Mouse (Mus musculus): ENCODE measurements around the gene Mylk3.
A peak's percentile ranks its signal among the peaks of the same experiment; 100 is the strongest.

Mylk3 gene

GRCm38 (mm10) chr8:85381926-85382325 is 4.2 kb downstream of the Mylk3 start:
- DNase-seq (ENCODE audit: low spot score) = no peak

- DNase-seq (ENCODE audit: low spot score) = no peak
Observed at GRCm38 (mm10) chr8:85380824-85381209, 5.3 kb downstream of the Mylk3 start.

DNA sequence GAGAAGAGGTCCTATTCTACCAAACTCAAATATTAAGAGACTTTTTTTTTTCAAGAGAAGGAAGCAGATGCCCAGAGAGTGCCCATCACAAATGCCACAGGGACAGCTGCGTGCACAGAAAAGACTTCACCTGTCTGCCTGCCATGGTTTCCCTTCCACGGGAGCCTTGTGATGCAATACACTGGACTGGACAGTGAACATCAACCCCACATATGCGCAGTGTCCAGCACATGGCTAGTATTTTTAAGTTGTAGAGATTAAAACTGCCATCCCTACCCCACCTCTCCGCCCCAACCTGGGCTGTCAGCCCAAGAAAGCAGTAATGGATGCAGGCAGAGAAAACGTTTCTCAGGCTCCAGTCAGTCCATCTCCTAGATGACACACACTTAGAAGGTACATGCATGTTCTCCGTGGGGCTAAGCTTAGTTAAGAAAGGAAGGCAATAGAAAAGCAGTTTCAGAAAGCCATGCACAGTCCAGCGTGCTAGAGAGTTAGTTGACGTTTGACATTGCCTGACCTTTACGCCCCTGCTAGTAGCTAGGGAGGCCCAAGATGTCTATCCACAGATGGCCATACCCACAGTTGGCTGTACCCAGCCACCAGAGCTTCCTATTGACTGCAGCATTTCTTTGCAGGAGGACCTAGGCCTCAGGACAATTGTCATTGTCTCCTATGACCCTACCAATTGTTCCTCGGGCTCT is 5.9 kb downstream of the Mylk3 start:
- no peak for DNase-seq (ENCODE audit: low spot score)

GRCm38 (mm10) chr8:85379142-85379781 is 6.9 kb downstream of the Mylk3 start:
- DNase-seq (ENCODE audit: low spot score) = peak; percentile 28

DNA sequence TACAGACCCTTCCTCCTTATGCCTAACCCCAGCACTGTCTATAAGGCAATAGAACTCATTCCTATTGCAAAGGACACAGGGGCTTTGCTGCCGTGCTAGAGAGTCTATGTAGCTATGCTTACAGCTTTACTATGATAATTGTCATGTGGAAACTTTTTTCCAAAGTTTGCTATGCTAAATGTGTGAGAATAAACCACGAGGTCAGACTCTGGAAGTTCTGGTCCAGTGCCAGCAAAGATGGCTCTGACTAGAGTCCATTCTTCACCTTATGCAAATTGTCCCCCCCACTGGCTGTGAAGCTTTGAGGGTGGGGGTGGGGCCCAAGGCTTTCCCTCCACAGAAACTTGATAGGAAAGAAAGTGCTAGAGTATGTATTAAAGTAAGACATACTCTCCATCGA is 9.6 kb downstream of the Mylk3 start:
- no peak for DNase-seq (ENCODE audit: low spot score)

- DNase-seq (ENCODE audit: low spot score) = no peak
Observed at GRCm38 (mm10) chr8:85374286-85374685, 11.9 kb downstream of the Mylk3 start.

GRCm38 (mm10) chr8:85373435-85374039 is 12.6 kb downstream of the Mylk3 start:
- no peak for DNase-seq (ENCODE audit: low spot score)

DNA sequence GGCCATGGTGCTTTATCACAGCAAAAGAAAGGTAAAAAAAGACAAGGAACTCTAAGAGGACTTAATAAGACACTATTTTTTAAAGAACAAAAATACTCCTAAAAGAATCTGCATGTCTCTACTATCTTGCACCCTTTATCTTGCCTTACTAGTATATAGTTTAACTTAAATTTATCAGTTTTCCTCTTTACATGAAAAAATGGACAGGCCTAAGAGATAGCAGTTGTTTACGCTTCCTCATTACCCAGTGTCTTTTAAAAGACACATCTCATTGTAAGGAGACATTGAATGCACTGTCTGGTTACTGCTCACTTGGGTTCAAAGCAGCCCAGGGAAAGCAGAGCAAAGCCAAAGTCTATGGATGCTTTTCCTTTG is 13.7 kb downstream of the Mylk3 start:
- DNase-seq (ENCODE audit: low spot score) = no peak

- no peak for DNase-seq (ENCODE audit: low spot score)
Observed at GRCm38 (mm10) chr8:85371736-85372464, 14.2 kb downstream of the Mylk3 start.

DNA sequence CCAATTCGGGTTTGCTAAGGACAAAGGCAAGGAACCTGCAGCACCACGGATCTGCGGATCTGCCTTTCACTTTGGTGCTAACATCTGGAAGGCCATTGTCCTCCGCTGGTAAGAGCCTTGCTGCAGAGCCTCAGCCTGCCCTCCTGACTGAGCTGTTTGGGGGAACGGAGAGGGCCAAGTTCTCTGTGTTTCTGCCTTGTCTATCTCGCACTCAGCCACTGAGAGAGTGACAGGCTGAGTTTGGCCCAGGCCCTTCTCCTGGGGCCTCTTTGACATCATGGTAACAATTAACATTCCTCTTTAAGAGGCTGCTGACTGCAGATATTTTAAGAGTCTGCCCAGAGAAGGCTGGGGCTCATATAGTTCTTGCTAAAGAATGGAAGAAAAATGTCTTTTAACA is 21.0 kb downstream of the Mylk3 start:
- peak; percentile 32 for DNase-seq (ENCODE audit: low spot score)

DNA sequence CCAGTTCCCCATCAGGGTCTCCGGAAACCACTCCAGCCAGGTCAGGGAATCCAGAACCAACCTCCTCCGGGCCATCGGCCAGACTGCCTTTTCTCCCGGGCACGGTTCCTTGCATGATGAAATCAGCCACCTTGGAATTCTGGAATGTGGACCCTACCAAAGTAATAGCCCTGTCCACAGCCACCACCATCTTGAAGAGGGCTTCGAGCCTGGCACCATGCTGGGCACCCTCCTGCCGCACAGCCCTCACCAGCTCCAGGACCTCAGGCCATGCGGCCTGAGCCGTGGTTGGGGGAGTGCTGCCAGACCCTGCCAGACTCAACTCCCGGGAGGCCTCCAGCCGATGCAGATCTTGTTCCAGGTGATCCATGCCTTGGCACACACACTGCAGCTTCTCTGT is 21.5 kb downstream of the Mylk3 start:
- DNase-seq (ENCODE audit: low spot score) = no peak

DNA sequence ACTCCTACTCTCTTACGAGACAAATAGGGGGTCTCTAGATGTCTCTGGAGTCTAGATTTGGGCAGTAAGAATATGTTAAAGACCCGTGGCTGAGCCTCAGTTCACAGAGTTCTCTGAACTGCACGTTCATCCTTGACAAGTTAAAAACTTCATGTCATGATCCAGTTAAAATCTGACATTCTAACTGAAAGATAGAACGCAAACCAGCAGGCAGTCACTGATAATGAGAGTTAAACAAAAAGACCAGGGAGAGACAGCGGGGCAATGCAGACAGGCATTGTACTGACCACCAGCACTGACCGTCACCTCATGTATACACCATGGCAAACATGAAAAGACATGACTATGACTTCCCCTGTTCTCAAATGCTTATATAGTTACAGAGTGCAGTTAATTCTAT is 22.7 kb downstream of the Mylk3 start:
- no peak for DNase-seq (ENCODE audit: low spot score)

DNA sequence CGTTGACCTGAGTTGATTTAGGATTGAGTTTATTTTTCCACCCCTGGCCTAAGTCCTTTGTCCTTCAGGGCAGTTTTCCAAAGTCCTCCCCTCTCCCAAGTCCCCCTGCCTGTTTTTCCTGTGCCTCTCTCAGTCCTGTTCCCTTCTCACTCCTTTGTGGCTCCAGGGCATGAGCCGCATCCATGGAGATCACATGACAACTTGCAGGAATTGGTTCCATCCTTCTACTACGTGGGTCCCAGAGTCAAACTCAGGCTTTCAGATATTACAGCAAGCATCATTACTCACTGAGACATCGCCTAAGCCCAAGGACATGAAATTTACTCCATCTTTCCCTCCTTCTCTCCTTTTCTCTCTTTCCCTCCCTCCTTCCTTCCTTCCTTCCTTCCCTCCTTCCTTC is 23.9 kb downstream of the Mylk3 start:
- no peak for DNase-seq (ENCODE audit: low spot score)

- no peak for DNase-seq (ENCODE audit: low spot score)
Observed at GRCm38 (mm10) chr8:85353287-85353686, 32.9 kb downstream of the Mylk3 start.

GRCm38 (mm10) chr8:85339871-85340573 is 46.1 kb downstream of the Mylk3 start:
- DNase-seq (ENCODE audit: low spot score) = peak; percentile 32

GRCm38 (mm10) chr8:85337681-85338080 is 48.5 kb downstream of the Mylk3 start:
- DNase-seq (ENCODE audit: low spot score) = no peak

- no peak for DNase-seq (ENCODE audit: low spot score)
Observed at GRCm38 (mm10) chr8:85336211-85336933, 49.8 kb downstream of the Mylk3 start.

- no peak for DNase-seq (ENCODE audit: low spot score)
Observed at GRCm38 (mm10) chr8:85335105-85335504, 51.0 kb downstream of the Mylk3 start.

DNA sequence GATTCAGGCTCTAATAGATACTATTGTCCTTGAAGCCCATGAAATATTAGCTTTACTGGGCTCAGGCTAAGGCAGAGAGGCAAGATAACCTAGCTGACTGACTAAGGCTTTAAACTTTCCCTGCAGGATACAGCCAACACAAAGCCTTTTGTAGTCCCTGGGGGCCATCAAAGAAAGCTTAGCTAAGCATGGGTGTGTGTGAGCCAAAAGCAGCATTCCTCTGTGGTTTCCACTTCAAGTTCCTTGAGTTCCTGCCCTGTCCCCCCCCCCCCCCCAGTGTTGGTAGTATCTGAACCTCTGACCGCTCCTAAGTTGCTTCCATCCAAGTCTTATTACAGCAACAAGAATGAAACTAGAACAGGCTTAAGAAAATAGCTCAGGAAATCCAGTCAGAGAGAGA is 56.6 kb downstream of the Mylk3 start:
- DNase-seq (ENCODE audit: low spot score) = no peak

DNA sequence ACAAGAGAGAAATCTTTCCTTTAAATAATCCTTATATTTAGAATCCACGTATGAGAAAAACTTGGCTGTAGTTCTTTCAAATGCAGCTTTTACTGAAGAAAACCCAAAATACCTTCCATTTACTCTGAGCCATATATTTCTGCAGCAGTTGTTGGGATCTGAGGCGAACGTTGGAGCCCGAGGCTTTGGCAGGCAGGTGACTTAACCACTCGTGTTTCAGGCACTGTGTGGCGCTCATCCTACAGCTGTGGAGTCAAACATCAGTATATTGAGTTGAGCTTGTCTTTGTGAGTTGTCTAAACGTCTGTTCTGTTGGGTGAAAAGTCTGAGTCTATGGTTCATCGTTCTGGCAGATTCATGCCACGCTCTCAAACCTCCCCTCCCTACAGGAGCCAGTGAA is 59.1 kb downstream of the Mylk3 start:
- no peak for DNase-seq (ENCODE audit: low spot score)

GRCm38 (mm10) chr8:85323084-85323483 is 63.1 kb downstream of the Mylk3 start:
- no peak for DNase-seq (ENCODE audit: low spot score)

DNA sequence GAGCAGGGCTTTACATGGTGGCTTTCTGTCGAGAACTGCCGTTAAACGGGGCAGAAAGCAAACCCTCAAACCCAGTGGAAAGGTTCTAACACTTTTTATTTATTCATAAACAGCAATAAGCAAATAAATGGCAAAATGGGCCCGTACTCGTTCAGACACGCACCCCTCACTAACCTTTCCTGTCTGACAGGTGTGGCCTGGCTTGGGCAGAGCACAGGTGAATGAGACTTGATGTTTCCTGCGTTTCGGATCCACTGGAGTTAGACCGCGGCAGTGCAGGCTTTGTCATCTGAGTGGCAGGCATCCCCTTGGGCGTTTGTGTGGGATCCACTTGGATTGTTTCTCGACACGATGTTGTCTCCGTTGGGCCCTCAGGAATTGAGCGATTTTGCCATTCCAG is 64.2 kb downstream of the Mylk3 start:
- no peak for DNase-seq (ENCODE audit: low spot score)

All from embryo, embryonic 10.5 days (tissue).